In genomic region chr11:69901993-69902392, GRCm38 (mm10) we compare ENCODE assay signal across 9 mouse cellular contexts. TPM values are rescaled to one million over a fixed set of nuclear protein-coding genes. Genes with fewer than 3 reads are reported as not detected.
A peak's percentile ranks its signal among the peaks of the same experiment; 100 is the strongest.
DNase-seq lines count a peak whose midpoint lies in the region; ATAC-seq and TF ChIP-seq lines count a peak whose summit lies in the region.
"Had no signal": no experiment of that assay in that cellular context is flagged by ENCODE, and none has a peak within 500 bp of the region (broad histone marks: within the 10 kb centered on the region; RNA-seq: fewer than 3 reads in every experiment).

No protein-coding gene starts in this region.

- no peaks in the 10 kb centered on the region for H3K9me3 ChIP-seq in ES-E14 (ENCODE audit: control insufficient read depth, insufficient read depth, low read depth, low read length)
- no peaks in the 10 kb centered on the region for H3K9me3 ChIP-seq in forebrain, embryonic 11.5 days (ENCODE audit: control insufficient read depth, low read length)
- H3K9me3 ChIP-seq in liver, embryonic 11.5 days (ENCODE audit: control insufficient read depth, low read length) = no peaks in the 10 kb centered on the region

- WGBS in forebrain, embryonic 11.5 days = under 1% methylated on average over 39 of the region's 39 CpGs
- WGBS in liver, embryonic 11.5 days = under 1% methylated on average over 39 of the region's 39 CpGs

- H3K36me3 ChIP-seq in ES-E14 (ENCODE audit: control insufficient read depth, insufficient read depth, low read length, poor library complexity, severe bottlenecking) = peaks cover 29% of the 10 kb centered on the region
- peaks cover 8% of the 10 kb centered on the region; the same call in 1 of the 2 replicates for H3K36me3 ChIP-seq in forebrain, embryonic 11.5 days (ENCODE audit: control insufficient read depth, insufficient read depth, low read length)
- peaks cover 34% of the 10 kb centered on the region for H3K36me3 ChIP-seq in liver, embryonic 11.5 days (ENCODE audit: control insufficient read depth, insufficient read depth, low read length)

- DNase-seq in kidney, adult 18-20 months = peak; percentile 55
- no peak for DNase-seq in kidney, adult 9 months
- no peak for DNase-seq in ES-E14 (ENCODE audit: low read depth, low spot score)
- DNase-seq in forebrain, embryonic 11.5 days (ENCODE audit: low spot score) = no peak
- DNase-seq in liver, embryonic 11.5 days (ENCODE audit: low spot score) = peak; percentile 52
- DNase-seq in adrenal gland, adult 2 months = no peak
- no peak for DNase-seq in frontal cortex, adult 2 months (ENCODE audit: extremely low spot score in 1 of 2, low spot score in 1 of 2)
- no peak for DNase-seq in testis, postnatal 14 days (ENCODE audit: low spot score)

- no peaks in the 10 kb centered on the region for H3K27me3 ChIP-seq in forebrain, embryonic 11.5 days (ENCODE audit: control insufficient read depth, insufficient read depth, low read length)
- no peaks in the 10 kb centered on the region for H3K27me3 ChIP-seq in liver, embryonic 11.5 days (replicated peaks; ENCODE audit: control insufficient read depth, insufficient read depth, low read length)

- peak; percentile 5; the same call in 1 of the 2 replicates for ATAC-seq in forebrain, embryonic 11.5 days (replicated peaks; ENCODE audit: low FRiP score)
- ATAC-seq in liver, embryonic 11.5 days (replicated peaks; ENCODE audit: low FRiP score) = no peak

- peak overlapping the region; percentile 93 for H3K4me2 ChIP-seq in forebrain, embryonic 11.5 days (ENCODE audit: low read depth, low read length, severe bottlenecking)
- peak overlapping the region; percentile 94 for H3K4me2 ChIP-seq in liver, embryonic 11.5 days

- peak overlapping the region; percentile 10; the same call in 1 of the 2 replicates for H3K27ac ChIP-seq in ES-E14 (ENCODE audit: insufficient read depth, low read depth, low read length, poor library complexity, severe bottlenecking)
- peak overlapping the region; percentile 96 for H3K27ac ChIP-seq in forebrain, embryonic 11.5 days (ENCODE audit: low read depth, low read length)
- peak overlapping the region; percentile 98 for H3K27ac ChIP-seq in liver, embryonic 11.5 days (ENCODE audit: low read depth, low read length)

- peak overlapping the region; percentile 97 to 99 for H3K4me3 ChIP-seq in ES-E14 (ENCODE audit: insufficient read depth in 1 of 2, low read depth in 1 of 2, low read length in 2 of 2, poor library complexity in 1 of 2, severe bottlenecking in 1 of 2)
- peak overlapping the region; percentile 96 for H3K4me3 ChIP-seq in forebrain, embryonic 11.5 days (ENCODE audit: low read depth, low read length)
- H3K4me3 ChIP-seq in liver, embryonic 11.5 days (ENCODE audit: low read depth, low read length) = peak overlapping the region; percentile 85

- H3K4me1 ChIP-seq in ES-E14 (ENCODE audit: control insufficient read depth in 2 of 2, insufficient read depth in 2 of 2, low read length in 2 of 2, poor library complexity in 1 of 2) = peaks cover 3 to 21% of the 10 kb centered on the region in 2 experiments; a peak in 2 of 4 replicates
- H3K4me1 ChIP-seq in forebrain, embryonic 11.5 days (replicated peaks; ENCODE audit: control insufficient read depth, insufficient read depth, low read length) = peaks cover 3% of the 10 kb centered on the region; the same call in 1 of the 2 replicates
- H3K4me1 ChIP-seq in liver, embryonic 11.5 days (replicated peaks; ENCODE audit: control insufficient read depth, insufficient read depth, low read length) = peaks cover 21% of the 10 kb centered on the region

- H3K9ac ChIP-seq in ES-E14 (ENCODE audit: insufficient read depth, low read depth, low read length, poor library complexity, severe bottlenecking) = peak overlapping the region; percentile 84
- peak overlapping the region; percentile 89 for H3K9ac ChIP-seq in forebrain, embryonic 11.5 days (ENCODE audit: low read length)
- H3K9ac ChIP-seq in liver, embryonic 11.5 days (ENCODE audit: low read depth, low read length) = peak overlapping the region; percentile 91

- in situ Hi-C loops in ES-E14 (cut with MboI; ENCODE audit: low sequenced_read_pairs in 2 of 2, unreplicated experiment in 2 of 2) = no loop called here

TF ChIP-seq in ES-E14, 5 proteins besides CTCF, POLR2A, EP300 and RAD21:
- TF ChIP-seq CHD2 (IDR thresholded peaks at IDR 0.05; ENCODE audit: low read depth, low read length) = no peak
- TF ChIP-seq ZC3H11A (IDR thresholded peaks at IDR 0.05; ENCODE audit: borderline replicate concordance, low read depth, low read length) = no peak
- no peak for TF ChIP-seq ZNF384 (IDR thresholded peaks at IDR 0.05; ENCODE audit: low read depth, low read length)
- no peak for TF ChIP-seq MAFK (IDR thresholded peaks at IDR 0.05; ENCODE audit: insufficient read depth, low read depth, low read length)
- TF ChIP-seq HCFC1 (IDR thresholded peaks at IDR 0.05; ENCODE audit: borderline replicate concordance, insufficient read depth, low read length) = no peak

RNA-seq across cellular contexts. Expression of gene Neurl4, which starts 1.1 kb away (rescaled TPM):
- total RNA-seq in ES-E14 (2012; rRNA removed) = 66.3 and 98.2 TPM in 2 replicates
- 16.4 and 23.0 TPM in 2 replicates for polyA plus RNA-seq in forebrain, embryonic 11.5 days (2014; fragmentation: Nextera tagmentation; extraction: Ambion mirVana)
- 9.5 and 10.5 TPM in 2 replicates for polyA plus RNA-seq in liver, embryonic 11.5 days (2014; fragmentation: Nextera tagmentation; extraction: Ambion mirVana)
- total RNA-seq in adrenal gland, adult 2 months (2021) = 10 to 100 TPM; 40.6 to 44.2 TPM
- polyA plus RNA-seq in adrenal gland, adult 2 months (2012; rRNA removed) = 38.6 and 47.6 TPM in 2 replicates
- polyA plus RNA-seq in frontal cortex, adult 2 months (2012; rRNA removed) = 98.0 and 101 TPM in 2 replicates

RNA-seq across cellular contexts. Expression of gene 2810408A11Rik, which starts 1.2 kb away (rescaled TPM):
- 3.3 and 5.7 TPM in 2 replicates for total RNA-seq in ES-E14 (2012; rRNA removed)
- 17.2 and 17.6 TPM in 2 replicates for polyA plus RNA-seq in forebrain, embryonic 11.5 days (2014; fragmentation: Nextera tagmentation; extraction: Ambion mirVana)
- 3.2 and 4.0 TPM in 2 replicates for polyA plus RNA-seq in liver, embryonic 11.5 days (2014; fragmentation: Nextera tagmentation; extraction: Ambion mirVana)
- total RNA-seq in adrenal gland, adult 2 months (2021) = under 1 TPM; 0.66 to 0.86 TPM
- 0.18 and 0.74 TPM in 2 replicates for polyA plus RNA-seq in adrenal gland, adult 2 months (2012; rRNA removed)
- 0.67 and 1.00 TPM in 2 replicates for polyA plus RNA-seq in frontal cortex, adult 2 months (2012; rRNA removed)

RNA-seq across cellular contexts. Expression of gene Acap1, which starts 6.7 kb away (rescaled TPM):
- 9.6 and 14.7 TPM in 2 replicates for total RNA-seq in ES-E14 (2012; rRNA removed)
- 0.52 and 0.75 TPM in 2 replicates for polyA plus RNA-seq in forebrain, embryonic 11.5 days (2014; fragmentation: Nextera tagmentation; extraction: Ambion mirVana)
- polyA plus RNA-seq in liver, embryonic 11.5 days (2014; fragmentation: Nextera tagmentation; extraction: Ambion mirVana) = 8.6 and 8.7 TPM in 2 replicates
- total RNA-seq in adrenal gland, adult 2 months (2021) = under 1 TPM; 0.46 to 0.69 TPM
- 0.71 and 1.0 TPM in 2 replicates for polyA plus RNA-seq in adrenal gland, adult 2 months (2012; rRNA removed)
- polyA plus RNA-seq in frontal cortex, adult 2 months (2012; rRNA removed) = 0.24 and 0.27 TPM in 2 replicates
- total RNA-seq: left cerebral cortex, postnatal 25 days had no signal

RNA-seq across cellular contexts. Expression of gene Gps2, which starts 11.7 kb away (rescaled TPM):
- total RNA-seq in ES-E14 (2012; rRNA removed) = 14.3 and 15.5 TPM in 2 replicates
- 99.2 and 106 TPM in 2 replicates for polyA plus RNA-seq in forebrain, embryonic 11.5 days (2014; fragmentation: Nextera tagmentation; extraction: Ambion mirVana)
- polyA plus RNA-seq in liver, embryonic 11.5 days (2014; fragmentation: Nextera tagmentation; extraction: Ambion mirVana) = 121 and 130 TPM in 2 replicates
- total RNA-seq in adrenal gland, adult 2 months (2021) = 10 to 100 TPM; 44.7 to 61.8 TPM
- 130 and 148 TPM in 2 replicates for polyA plus RNA-seq in adrenal gland, adult 2 months (2012; rRNA removed)
- 64.6 and 69.0 TPM in 2 replicates for polyA plus RNA-seq in frontal cortex, adult 2 months (2012; rRNA removed)

RNA-seq across cellular contexts. Expression of gene Eif5a, which starts 19.8 kb away (rescaled TPM):
- total RNA-seq in ES-E14 (2012; rRNA removed) = 754 and 926 TPM in 2 replicates
- polyA plus RNA-seq in forebrain, embryonic 11.5 days (2014; fragmentation: Nextera tagmentation; extraction: Ambion mirVana) = 2,045 and 2,063 TPM in 2 replicates
- 2,995 and 3,090 TPM in 2 replicates for polyA plus RNA-seq in liver, embryonic 11.5 days (2014; fragmentation: Nextera tagmentation; extraction: Ambion mirVana)
- 100 to 1,000 TPM; 572 to 622 TPM for total RNA-seq in adrenal gland, adult 2 months (2021)
- 180 and 225 TPM in 2 replicates for polyA plus RNA-seq in adrenal gland, adult 2 months (2012; rRNA removed)
- polyA plus RNA-seq in frontal cortex, adult 2 months (2012; rRNA removed) = 630 and 714 TPM in 2 replicates

Comparison
In these comparisons a context has a peak if more than half of its experiments do, and no peak if none do; other contexts are left out.
1. DNase-seq: peak in kidney, adult 18-20 months (single experiment) and liver, embryonic 11.5 days (single experiment); none in kidney, adult 9 months (single experiment), ES-E14 (single experiment), forebrain, embryonic 11.5 days (single experiment), adrenal gland, adult 2 months (single experiment), frontal cortex, adult 2 months (0 of 2) and testis, postnatal 14 days (single experiment).
2. H3K27ac ChIP-seq: peak in every context shown above with its lines; median percentile 98 in liver, embryonic 11.5 days; 96 in forebrain, embryonic 11.5 days; 10 in ES-E14.
3. Peak in every context shown above with its lines, with median percentiles within 50 percentile points of each other: H3K4me3 ChIP-seq and H3K9ac ChIP-seq.